Mouse (Mus musculus) lung, embryonic 16.5 days (tissue): ENCODE data around the gene Cd248. TPM values are rescaled to one million over a fixed set of nuclear protein-coding genes. Genes with fewer than 3 reads are reported as not detected.

Experiments
- ATAC-seq: fragments of 200-750 bp; cut with Nextera tagmentation; 2 replicates; pipeline ENCODE4 v1.8.0; 2017; ENCODE audit warnings: low read depth, mild to moderate bottlenecking, moderate library complexity
- H3K27ac ChIP-seq: fragments of 300-500 bp; sonication (generic); 2 replicates; pipeline ENCODE4 v1.5.1; 2014; ENCODE audit warnings: mild to moderate bottlenecking, control low read depth, low read length
- H3K27me3 ChIP-seq: fragments of 300-500 bp; sonication (generic); 2 replicates; pipeline ENCODE4 v1.6.1; 2014; ENCODE audit warnings: low read depth, low read length, mixed read lengths; ENCODE audit not compliant: control insufficient read depth, insufficient read depth
- H3K36me3 ChIP-seq: fragments of 300-500 bp; sonication (generic); 2 replicates; pipeline ENCODE4 v1.6.1; 2014; ENCODE audit warnings: low read length; ENCODE audit not compliant: control insufficient read depth, insufficient read depth
- H3K4me1 ChIP-seq: fragments of 300-500 bp; sonication (generic); replicated peaks from 2 replicates; pipeline ENCODE4 v1.6.1; 2014; ENCODE audit warnings: low read length, mixed read lengths; ENCODE audit not compliant: control insufficient read depth, insufficient read depth
- H3K4me2 ChIP-seq: fragments of 300-500 bp; sonication (generic); 2 replicates; pipeline ENCODE4 v1.6.1; 2014; ENCODE audit warnings: low read depth, low read length, control low read depth
- H3K4me3 ChIP-seq: fragments of 300-500 bp; sonication (generic); 2 replicates; pipeline ENCODE4 v1.5.1; 2014; ENCODE audit warnings: mild to moderate bottlenecking, low read length, control low read depth
- H3K9ac ChIP-seq: fragments of 300-500 bp; sonication (generic); 2 replicates; pipeline ENCODE4 v1.6.1; 2014; ENCODE audit warnings: low read length, control low read depth
- H3K9me3 ChIP-seq: fragments of 300-500 bp; sonication (generic); 2 replicates; pipeline ENCODE4 v1.6.1; 2016; ENCODE audit warnings: low read length; ENCODE audit not compliant: control insufficient read depth
- WGBS: fragments of 180-500 bp; shearing (Covaris S2); extraction: QIAGEN DNeasy Blood & Tissue Kit; methylation state at CpG from one replicate; pipeline ENCODE4 v1.1.7; 2014; 5-methylcytosine and 5-hydroxymethylcytosine counted together
- polyA plus RNA-seq: library from polyadenylated mRNA; unstranded; fragments of >200 nt; fragmentation: Nextera tagmentation; extraction: Ambion mirVana; gene quantifications from 2 replicates; pipeline ENCODE4 v1.2.1, GENCODE M21; 2015

The Cd248 gene
- polyA plus RNA-seq, 1 experiment from 2014 or later = 80.6 TPM

- peaks cover 28% of the 10 kb centered on the region for H3K36me3 ChIP-seq
- peak overlapping the region; percentile 64 for H3K27ac ChIP-seq
Measured at GRCm38 (mm10) chr19:5108271-5108575, 40.3 kb downstream of the Cd248 start.

GRCm38 (mm10) chr19:5108702-5109101 lies 40.8 kb downstream of the Cd248 start:
- Histone ChIP-seq H3K27ac (peak overlapping the region; percentile 64), H3K9me3 (no peaks in the 10 kb centered on the region), H3K4me1 (peaks cover 13% of the 10 kb centered on the region), H3K36me3 (peaks cover 24% of the 10 kb centered on the region), H3K4me2 (no peak overlapping the region), H3K9ac (no peak overlapping the region), H3K4me3 (no peak overlapping the region), H3K27me3 (no peaks in the 10 kb centered on the region)
- no peak for ATAC-seq
- 42% methylated on average over 4 of the region's 4 CpGs for WGBS

More at GRCm38 (mm10) chr19:5108271-5108575, 40.3 kb downstream of the Cd248 start:
- H3K4me2 ChIP-seq = no peak overlapping the region
- no peaks in the 10 kb centered on the region for H3K9me3 ChIP-seq
- H3K27me3 ChIP-seq = no peaks in the 10 kb centered on the region
- ATAC-seq = 0 out of 2 replicates have a peak, but pooled peaks have one; percentile 16
- H3K4me3 ChIP-seq = no peak overlapping the region
- 18% methylated on average over 5 of the region's 5 CpGs for WGBS
- no peak overlapping the region for H3K9ac ChIP-seq
- H3K4me1 ChIP-seq = peaks cover 13% of the 10 kb centered on the region

- whole genome bisulfite sequencing = 76% methylated on average over 19 of the region's 19 CpGs
- no peak overlapping the region for H3K9ac ChIP-seq
- peaks cover 13% of the 10 kb centered on the region for H3K4me1 ChIP-seq
- peaks cover 16% of the 10 kb centered on the region for H3K36me3 ChIP-seq
- H3K27me3 ChIP-seq = no peaks in the 10 kb centered on the region
- H3K4me3 ChIP-seq = no peak overlapping the region
- H3K4me2 ChIP-seq = no peak overlapping the region
- H3K9me3 ChIP-seq = no peaks in the 10 kb centered on the region
- peak overlapping the region; percentile 64; the same call in 1 of the 2 replicates for H3K27ac ChIP-seq
- no peak for ATAC-seq
Measured at GRCm38 (mm10) chr19:5109659-5110453, 42.0 kb downstream of the Cd248 start.

GRCm38 (mm10) chr19:5113783-5114182 lies 45.9 kb downstream of the Cd248 start:
- H3K4me2 ChIP-seq = no peak overlapping the region
- H3K27ac ChIP-seq = no peak overlapping the region
- H3K27me3 ChIP-seq = no peaks in the 10 kb centered on the region
- no peak overlapping the region for H3K4me3 ChIP-seq
- H3K36me3 ChIP-seq = peaks cover 14% of the 10 kb centered on the region
- H3K9ac ChIP-seq = no peak overlapping the region
- ATAC-seq = no peak
- H3K9me3 ChIP-seq = no peaks in the 10 kb centered on the region
- peaks cover 13% of the 10 kb centered on the region for H3K4me1 ChIP-seq
- WGBS = 95% methylated on average over 7 of the region's 7 CpGs

GRCm38 (mm10) chr19:5117494-5118383 lies 49.9 kb downstream of the Cd248 start:
- Histone ChIP-seq H3K9ac (peak overlapping the region; percentile 79), H3K9me3 (no peaks in the 10 kb centered on the region), H3K4me3 (peak overlapping the region; percentile 93), H3K36me3 (0 out of 2 replicates have a peak, but pooled peaks cover 1% of the 10 kb centered on the region), H3K27ac (peak overlapping the region; percentile 84), H3K4me1 (peaks cover 9% of the 10 kb centered on the region), H3K4me2 (peak overlapping the region; percentile 82), H3K27me3 (no peaks in the 10 kb centered on the region)
- ATAC-seq = peak; percentile 95
- 0% methylated on average over 70 of the region's 83 CpGs for WGBS

- Histone ChIP-seq H3K4me3 (peak within 1 kb of the TSS; percentile 93), H3K27ac (peak within 1 kb of the TSS; percentile 84), H3K4me2 (peak within 1 kb of the TSS; percentile 82), H3K27me3 (no peaks in the 10 kb centered on the region), H3K9ac (peak within 1 kb of the TSS; percentile 79), H3K9me3 (no peaks in the 10 kb centered on the region), H3K36me3 (no peaks in the 10 kb centered on the region), H3K4me1 (peaks cover 9% of the 10 kb centered on the region)
- no peak; the same call in 1 of the 2 replicates for ATAC-seq
- under 1% methylated on average over 18 of the region's 18 CpGs for WGBS
Measured at GRCm38 (mm10) chr19:5118384-5118698, 50.5 kb downstream of the Cd248 start, which contains the start of gene Klc2. Gene Klc2, minus strand, starts transcription at chr19:5118560.

Other genes starting within 250 kb of the Cd248 start
- 53.7 and 60.1 TPM in 2 replicates for gene Ccs, start 228.7 kb upstream of the Cd248 start, polyA plus RNA-seq
- 0.65 and 0.72 TPM in 2 replicates for gene Ccdc87, start 228.7 kb upstream of the Cd248 start, polyA plus RNA-seq
- gene Ctsf, start 212.9 kb upstream of the Cd248 start, polyA plus RNA-seq = 23.5 and 26.6 TPM in 2 replicates
- gene Actn3, start 190.2 kb upstream of the Cd248 start, polyA plus RNA-seq = 2.1 and 5.0 TPM in 2 replicates
- gene Zdhhc24, start 189.4 kb upstream of the Cd248 start, polyA plus RNA-seq = 8.3 and 9.4 TPM in 2 replicates
- 4.2 and 4.9 TPM in 2 replicates for gene Bbs1, start 161.4 kb upstream of the Cd248 start, polyA plus RNA-seq
- gene Dpp3, start 139.8 kb upstream of the Cd248 start, polyA plus RNA-seq = 94.6 and 95.1 TPM in 2 replicates
- 1.9 and 2.1 TPM in 2 replicates for gene Peli3, start 125.0 kb upstream of the Cd248 start, polyA plus RNA-seq
- gene Mrpl11, start 105.9 kb upstream of the Cd248 start, polyA plus RNA-seq = 90.6 and 93.4 TPM in 2 replicates
- gene Npas4, start 77.8 kb upstream of the Cd248 start, polyA plus RNA-seq = 0.09 TPM in 1 of 2 replicates, not detected in the other
- gene Slc29a2, start 44.2 kb upstream of the Cd248 start, polyA plus RNA-seq = 2.7 and 3.6 TPM in 2 replicates
- gene B4gat1, start 29.3 kb upstream of the Cd248 start, polyA plus RNA-seq = 47.6 and 49.4 TPM in 2 replicates
- gene AC124502.3, start 29.2 kb upstream of the Cd248 start, polyA plus RNA-seq = 2.5 and 3.5 TPM in 2 replicates
- 41.6 and 45.0 TPM in 2 replicates for gene Brms1, start 26.7 kb upstream of the Cd248 start, polyA plus RNA-seq
- gene Rin1, start 17.6 kb upstream of the Cd248 start, polyA plus RNA-seq = 3.7 and 4.2 TPM in 2 replicates
- 3.6 and 3.8 TPM in 2 replicates for gene Tmem151a, start 17.5 kb downstream of the Cd248 start, polyA plus RNA-seq
- gene Yif1a, start 20.5 kb downstream of the Cd248 start, polyA plus RNA-seq = 95.3 and 101 TPM in 2 replicates
- gene Cnih2, start 30.4 kb downstream of the Cd248 start, polyA plus RNA-seq = 5.6 and 7.0 TPM in 2 replicates
- gene Rab1b, start 39.0 kb downstream of the Cd248 start, polyA plus RNA-seq = 289 and 295 TPM in 2 replicates
- gene Klc2, start 50.5 kb downstream of the Cd248 start, polyA plus RNA-seq = 14.6 and 17.0 TPM in 2 replicates
- gene Pacs1, start 205.0 kb downstream of the Cd248 start, polyA plus RNA-seq = 16.5 and 21.0 TPM in 2 replicates
- 322 TPM in 2 replicates for gene Sf3b2, start 227.4 kb downstream of the Cd248 start, polyA plus RNA-seq
- 1.4 and 2.0 TPM in 2 replicates for gene Gal3st3, start 230.3 kb downstream of the Cd248 start, polyA plus RNA-seq